Mouse (Mus musculus): Measurements from ENCODE around the gene Hnrnpdl.

The Hnrnpdl gene

GRCm38 (mm10) chr5:100047143-100047640 is 7.7 kb upstream of the Hnrnpdl start:
- no peak for DNase-seq (ENCODE audit: low spot score in 2 of 2)

DNA sequence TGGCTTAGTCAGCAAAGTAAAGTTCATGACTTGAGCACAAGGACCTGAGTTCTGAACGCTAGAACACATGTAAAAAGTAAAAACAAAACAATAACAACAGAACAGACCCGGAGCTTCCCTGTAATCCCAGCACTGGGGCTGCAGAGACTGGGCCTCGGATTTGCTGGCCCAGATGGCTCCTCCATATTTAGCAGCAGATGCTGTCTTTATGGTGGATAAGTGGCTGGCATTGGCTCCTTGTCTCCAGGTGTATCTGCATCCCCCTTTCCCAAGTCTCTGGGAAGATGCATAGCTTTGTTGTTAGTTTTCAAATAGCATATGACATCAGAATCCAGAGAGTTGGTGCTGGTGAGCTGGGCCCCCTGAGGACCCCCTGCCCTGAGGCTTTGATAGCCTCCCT is 6.6 kb upstream of the Hnrnpdl start:
- DNase-seq (ENCODE audit: low spot score in 2 of 2), result no peak

DNA sequence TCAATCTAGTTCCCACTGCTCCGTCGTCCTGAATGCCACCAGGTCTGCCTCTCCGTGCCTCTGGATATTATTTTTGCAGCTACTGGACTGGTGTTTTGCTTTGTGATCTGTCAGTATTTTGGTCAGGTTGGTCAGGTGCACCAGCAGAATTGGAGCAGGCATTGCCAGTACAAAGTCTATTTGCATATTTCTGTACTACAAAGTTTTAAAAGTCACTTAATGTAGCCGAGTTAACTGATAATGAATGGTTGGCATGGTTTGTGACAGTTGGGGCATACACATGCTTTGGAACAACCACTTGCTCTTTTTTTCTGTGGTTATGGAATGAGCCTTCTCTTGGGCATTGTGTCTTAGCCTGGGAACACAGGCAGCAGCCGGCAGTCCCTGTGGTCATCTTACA is 5.2 kb upstream of the Hnrnpdl start:
- no peak for DNase-seq (ENCODE audit: low spot score in 2 of 2)

GRCm38 (mm10) chr5:100044030-100044429 is 4.6 kb upstream of the Hnrnpdl start:
- DNase-seq (ENCODE audit: low spot score in 2 of 2), result no peak

DNA sequence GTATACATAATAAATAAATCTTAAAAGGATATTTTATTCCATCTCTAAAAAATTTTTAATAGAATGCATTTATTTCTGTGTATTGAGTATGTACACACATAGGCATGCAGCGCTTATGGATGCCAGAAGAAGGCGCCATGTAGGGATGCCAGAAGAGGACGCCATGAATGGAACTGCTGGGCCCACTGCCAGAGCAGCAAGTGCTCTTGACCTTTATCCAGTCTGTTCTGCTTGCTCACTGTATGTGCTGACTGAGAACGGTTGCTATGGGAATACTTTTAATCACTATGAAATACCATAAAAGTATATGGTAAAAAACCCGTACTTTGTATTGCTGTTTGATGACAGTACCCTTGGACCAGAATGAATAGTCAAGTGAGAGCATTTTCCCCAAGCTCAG is 3.9 kb upstream of the Hnrnpdl start:
- peak in 1 of 2 experiments; percentile 54 for DNase-seq (ENCODE audit: low spot score in 2 of 2)

GRCm38 (mm10) chr5:100042467-100042866 is 3.0 kb upstream of the Hnrnpdl start:
- DNase-seq (ENCODE audit: low spot score in 2 of 2), result no peak

GRCm38 (mm10) chr5:100041272-100041671 is 1.8 kb upstream of the Hnrnpdl start:
- DNase-seq (ENCODE audit: low spot score in 2 of 2), result no peak

- peak in 1 of 2 experiments; percentile 27 for DNase-seq (ENCODE audit: low spot score in 2 of 2)
Measured at GRCm38 (mm10) chr5:100040281-100040784, 869 bp upstream of the Hnrnpdl start.

- peak; percentile 98 to 99 for DNase-seq (ENCODE audit: low spot score in 2 of 2)
Measured at GRCm38 (mm10) chr5:100038714-100039601, 506 bp downstream of the Hnrnpdl start.

DNA sequence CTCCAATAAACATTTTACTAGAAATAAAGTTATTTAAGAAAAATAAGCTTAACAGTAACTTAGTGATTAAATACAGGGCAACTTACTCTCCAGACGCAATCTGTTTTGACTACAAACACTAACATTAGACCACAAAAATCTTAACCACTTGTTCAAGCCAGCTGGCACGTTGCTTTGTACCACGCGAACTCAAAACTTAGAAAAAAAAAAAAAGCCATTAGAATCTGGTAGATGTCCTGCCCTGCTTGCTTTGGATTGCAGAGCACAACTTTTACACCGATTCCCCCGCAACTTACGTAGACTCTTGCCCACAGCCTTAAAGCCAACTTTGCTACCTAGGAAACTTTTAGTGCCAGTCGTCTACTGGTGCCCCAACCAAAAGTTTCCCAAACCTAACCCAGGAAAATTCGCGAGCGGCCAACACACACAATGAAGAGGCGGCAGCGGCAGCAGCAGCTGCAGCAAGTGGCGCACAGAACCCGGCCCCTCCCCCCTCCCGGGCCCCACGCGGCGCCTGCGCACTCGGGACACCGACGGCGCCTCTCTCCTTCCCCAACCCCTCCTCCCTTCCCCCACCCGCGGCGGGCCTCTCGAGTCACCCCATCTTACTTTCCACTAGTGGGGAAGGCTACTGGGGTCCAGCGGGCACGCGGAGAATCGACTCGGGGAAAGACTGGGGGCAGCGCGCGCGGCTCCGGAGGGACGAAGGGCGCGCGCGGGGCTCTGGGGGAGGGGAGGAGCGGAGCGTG is 1.3 kb downstream of the Hnrnpdl start:
- DNase-seq (ENCODE audit: low spot score in 2 of 2), result peak; percentile 85 to 93

GRCm38 (mm10) chr5:100036681-100037080 is 2.8 kb downstream of the Hnrnpdl start:
- no peak for DNase-seq (ENCODE audit: low spot score in 2 of 2)

DNA sequence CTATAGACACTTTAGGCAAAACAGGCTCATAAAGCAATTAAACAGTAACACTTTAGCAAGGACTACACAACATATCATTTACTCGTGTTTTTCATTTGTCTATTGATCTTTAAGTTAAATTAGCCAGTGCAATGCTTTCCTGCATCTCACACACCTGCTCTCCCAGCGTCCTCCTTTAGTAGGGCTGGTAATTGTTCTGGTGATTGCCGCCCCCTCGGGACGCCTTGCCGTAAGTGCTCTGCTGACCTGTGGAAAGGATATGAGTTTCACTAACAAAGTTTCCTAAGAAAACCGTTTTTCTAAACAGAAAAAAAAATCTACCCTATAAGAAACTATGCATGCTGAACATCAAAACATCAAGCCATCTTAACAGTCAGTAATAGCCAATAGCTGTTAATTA is 3.5 kb downstream of the Hnrnpdl start:
- DNase-seq (ENCODE audit: low spot score in 2 of 2), result no peak

DNA sequence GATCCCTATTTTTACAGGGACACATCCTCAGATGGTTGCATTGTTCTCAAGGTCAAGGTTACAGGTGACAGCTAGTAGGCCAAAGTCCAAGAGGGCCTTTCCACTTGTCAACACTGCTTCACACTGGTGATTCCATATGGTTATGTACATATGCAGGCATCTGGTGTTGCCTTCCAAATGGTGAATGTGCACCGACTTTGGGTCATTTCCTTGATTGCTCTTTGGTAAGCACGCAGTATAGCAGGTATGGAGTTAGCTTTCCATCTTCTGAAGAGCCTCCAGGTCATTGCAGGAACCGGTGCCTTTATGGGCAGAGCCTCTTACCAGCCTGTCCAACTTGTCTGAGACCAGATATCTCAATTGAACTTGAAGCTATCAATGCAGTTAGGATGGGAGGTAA is 6.8 kb downstream of the Hnrnpdl start:
- no peak for DNase-seq (ENCODE audit: low spot score in 2 of 2)

GRCm38 (mm10) chr5:100032107-100032506 is 7.4 kb downstream of the Hnrnpdl start:
- no peak for DNase-seq (ENCODE audit: low spot score in 2 of 2)

GRCm38 (mm10) chr5:100030069-100030468 is 9.4 kb downstream of the Hnrnpdl start:
- no peak for DNase-seq (ENCODE audit: low spot score in 2 of 2)

- DNase-seq (ENCODE audit: low spot score in 2 of 2), result no peak
Measured at GRCm38 (mm10) chr5:100024868-100025267, 14.6 kb downstream of the Hnrnpdl start.

- no peak for DNase-seq (ENCODE audit: low spot score in 2 of 2)
Measured at GRCm38 (mm10) chr5:100024403-100024802, 15.1 kb downstream of the Hnrnpdl start.

DNA sequence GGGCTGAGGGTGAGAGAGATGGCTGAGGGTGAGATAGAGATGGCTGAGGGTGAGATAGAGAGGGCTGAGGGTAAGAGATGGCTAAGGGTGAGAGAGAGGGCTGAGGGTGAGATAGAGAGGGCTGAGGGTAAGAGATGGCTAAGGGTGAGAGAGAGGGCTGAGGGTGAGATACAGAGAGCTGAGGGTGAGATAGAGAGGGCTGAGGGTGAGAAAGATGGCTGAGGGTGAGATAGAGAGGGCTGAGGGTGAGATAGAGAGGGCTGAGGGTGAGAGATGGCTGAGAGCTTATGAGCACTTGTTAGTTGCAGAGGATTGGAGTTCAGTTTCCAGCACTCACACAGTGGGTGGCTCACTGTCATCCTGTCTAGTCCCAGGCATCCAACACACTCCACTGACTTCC is 19.4 kb downstream of the Hnrnpdl start:
- DNase-seq (ENCODE audit: low spot score in 2 of 2), result no peak

- no peak for DNase-seq (ENCODE audit: low spot score in 2 of 2)
Measured at GRCm38 (mm10) chr5:100012599-100012998, 26.9 kb downstream of the Hnrnpdl start.

DNA sequence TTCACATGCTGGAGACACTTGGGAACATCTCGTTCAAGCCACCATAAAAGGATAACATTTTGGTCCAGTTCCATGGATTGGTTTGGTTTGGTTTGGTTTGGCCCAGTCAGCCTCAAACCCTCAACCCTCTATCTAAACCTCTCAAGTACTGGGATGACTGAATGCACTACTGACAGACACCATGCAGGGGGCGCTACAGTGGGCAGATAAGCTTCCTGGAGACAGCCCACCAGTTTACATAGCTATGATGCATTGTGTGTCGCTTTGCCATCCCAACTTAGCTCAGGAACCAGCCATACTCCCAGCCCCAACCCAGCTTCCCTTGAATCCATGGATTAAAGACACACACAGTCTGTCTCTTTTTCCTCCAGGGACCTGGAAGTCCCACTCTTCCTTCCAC is 31.0 kb downstream of the Hnrnpdl start:
- DNase-seq (ENCODE audit: low spot score in 2 of 2), result no peak

DNA sequence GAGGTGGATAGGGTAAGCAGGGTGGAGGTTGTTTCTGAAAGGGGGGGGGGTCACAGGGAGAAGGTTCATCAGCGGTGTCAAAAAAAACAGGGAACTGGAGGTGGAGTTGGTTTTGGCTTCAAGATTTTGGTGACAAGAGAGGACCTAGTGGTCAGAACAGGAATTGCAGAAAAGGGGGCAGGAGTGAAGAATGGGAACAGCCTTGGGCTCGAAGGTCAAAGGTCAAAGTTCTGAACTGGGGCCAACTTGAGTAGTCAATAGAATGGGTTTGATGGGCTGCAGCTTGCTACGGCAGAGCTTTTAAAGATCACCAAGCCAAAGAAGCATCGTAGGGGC is 32.5 kb downstream of the Hnrnpdl start:
- no peak for DNase-seq (ENCODE audit: low spot score in 2 of 2)

GRCm38 (mm10) chr5:100006324-100007039 is 33.0 kb downstream of the Hnrnpdl start:
- DNase-seq (ENCODE audit: low spot score in 2 of 2), result no peak

Measured in urinary bladder, postnatal 4 days (tissue).